Comparison of ENCODE assay signal across 23 mouse cellular contexts in genomic region chr12:103547438-103547837, GRCm38 (mm10). TPM values are rescaled to one million over a fixed set of nuclear protein-coding genes. Genes with fewer than 3 reads are reported as not detected.
DNase-seq lines count a peak whose midpoint lies in the region; ATAC-seq lines count a peak whose summit lies in the region.
"Had no signal": no experiment of that assay in that cellular context is flagged by ENCODE, and none has a peak within 500 bp of the region (broad histone marks: within the 10 kb centered on the region; RNA-seq: fewer than 3 reads in every experiment).

No protein-coding gene starts in this region.

- H3K36me3 ChIP-seq in midbrain, embryonic 10.5 days: no peaks in the 10 kb centered on the region
- no peaks in the 10 kb centered on the region for H3K36me3 ChIP-seq in midbrain, embryonic 11.5 days (ENCODE audit: control insufficient read depth, insufficient read depth, low read length)
- H3K36me3 ChIP-seq: embryonic facial prominence, embryonic 10.5 days; embryonic facial prominence, embryonic 12.5 days; G1E had no signal

- H3K4me2 ChIP-seq in midbrain, embryonic 11.5 days: no peak overlapping the region
- H3K4me2 ChIP-seq: embryonic facial prominence, embryonic 12.5 days; forebrain, embryonic 13.5 days had no signal

- H3K9me3 ChIP-seq in midbrain, embryonic 10.5 days (replicated peaks): no peaks in the 10 kb centered on the region
- H3K9me3 ChIP-seq in midbrain, embryonic 11.5 days (ENCODE audit: control insufficient read depth, low read length): no peaks in the 10 kb centered on the region
- H3K9me3 ChIP-seq: embryonic facial prominence, embryonic 10.5 days; embryonic facial prominence, embryonic 12.5 days; forebrain, embryonic 13.5 days; G1E had no signal

- peaks cover 9% of the 10 kb centered on the region for H3K4me1 ChIP-seq in midbrain, embryonic 10.5 days
- H3K4me1 ChIP-seq in midbrain, embryonic 11.5 days (ENCODE audit: control insufficient read depth, insufficient read depth, low read length): peaks cover 4% of the 10 kb centered on the region; the same call in 1 of the 2 replicates
- H3K4me1 ChIP-seq: embryonic facial prominence, embryonic 10.5 days; embryonic facial prominence, embryonic 12.5 days; forebrain, embryonic 13.5 days had no signal

- peak overlapping the region; percentile 38; the same call in 1 of the 2 replicates for H3K27ac ChIP-seq in midbrain, embryonic 10.5 days (replicated peaks)
- no peak overlapping the region for H3K27ac ChIP-seq in midbrain, embryonic 11.5 days (ENCODE audit: low read depth, low read length)
- H3K27ac ChIP-seq: embryonic facial prominence, embryonic 10.5 days; embryonic facial prominence, embryonic 12.5 days; forebrain, embryonic 13.5 days had no signal

- H3K4me3 ChIP-seq in midbrain, embryonic 10.5 days: no peak overlapping the region
- H3K4me3 ChIP-seq in midbrain, embryonic 11.5 days (ENCODE audit: low read depth, low read length): no peak overlapping the region
- H3K4me3 ChIP-seq: embryonic facial prominence, embryonic 10.5 days; embryonic facial prominence, embryonic 12.5 days; forebrain, embryonic 13.5 days had no signal

- H3K9ac ChIP-seq in midbrain, embryonic 11.5 days (ENCODE audit: low read length): no peak overlapping the region
- H3K9ac ChIP-seq: embryonic facial prominence, embryonic 12.5 days; forebrain, embryonic 13.5 days had no signal

- 33% methylated on average over 2 of the region's 2 CpGs for WGBS in midbrain, embryonic 10.5 days
- WGBS in midbrain, embryonic 11.5 days: 31% methylated on average over 2 of the region's 2 CpGs

- intact Hi-C loops in left cerebral cortex, postnatal 14 days (cut with DNase I): no loop called here

- H3K27me3 ChIP-seq in midbrain, embryonic 10.5 days (ENCODE audit: low read depth, poor library complexity, severe bottlenecking): no peaks in the 10 kb centered on the region
- no peaks in the 10 kb centered on the region for H3K27me3 ChIP-seq in midbrain, embryonic 11.5 days (ENCODE audit: control insufficient read depth, insufficient read depth, low read length)
- H3K27me3 ChIP-seq: CH12.LX; embryonic facial prominence, embryonic 12.5 days; forebrain, embryonic 13.5 days; Patski had no signal

- no peak for DNase-seq in midbrain, embryonic 10.5 days (ENCODE audit: low spot score)
- no peak for DNase-seq in midbrain, embryonic 11.5 days (ENCODE audit: low spot score, missing footprints)
- peak; percentile 74 for DNase-seq in R1 (ENCODE audit: low read depth, low spot score)
- no peak for DNase-seq in kidney, postnatal 4 days
- no peak for DNase-seq in left cerebral cortex, postnatal 14 days (ENCODE audit: low spot score in 2 of 2)
- DNase-seq: adrenal gland, adult 8-10 months; adrenal gland, postnatal 14 days; adrenal gland, postnatal 36 days; B cell, adult 2 months; cerebellum, adult 11-12 months; cerebellum, adult 2 months; cerebellum, adult 9-10 months; cerebellum, postnatal 10 days; cerebellum, postnatal 25 days had no signal

- no peak for ATAC-seq in midbrain, embryonic 11.5 days (ENCODE audit: low FRiP score)
- ATAC-seq: activated CD4-positive, CD25-positive, alpha-beta regulatory T cell, adult 4 months; CD4-positive, CD25-positive, alpha-beta regulatory T cell, adult 4 months; forebrain, embryonic 13.5 days; forebrain, embryonic 16.5 days; Patski had no signal

RNA-seq across cellular contexts. Expression of gene Ppp4r4, which starts 15.4 kb away (rescaled TPM):
- polyA plus RNA-seq in midbrain, embryonic 10.5 days (2016; fragmentation: Nextera tagmentation; extraction: Ambion mirVana): 2.6 and 3.4 TPM in 2 replicates
- polyA plus RNA-seq in midbrain, embryonic 11.5 days (2014; fragmentation: Nextera tagmentation; extraction: Ambion mirVana): 3.5 and 4.7 TPM in 2 replicates
- 10 to 100 TPM; 14.5 to 14.6 TPM for total RNA-seq in left cerebral cortex, postnatal 14 days (2021)
- polyA plus RNA-seq: G1E had no signal
